Mouse (Mus musculus) forebrain, embryonic 10.5 days (tissue): ENCODE measurements around the gene Wdfy3. TPM values are rescaled to one million over a fixed set of nuclear protein-coding genes. Genes with fewer than 3 reads are reported as not detected.

Source experiments
- DNase-seq: peaks from one replicate; pipeline ENCODE4 v3.0.0-alpha.2; 2017; ENCODE audit warnings: low spot score; ENCODE audit errors: extremely low spot score
- H3K27ac ChIP-seq: fragments of 300-500 bp; sonication (generic); 2 replicates; pipeline ENCODE4 v1.5.1; 2016; ENCODE audit warnings: mild to moderate bottlenecking
- H3K27me3 ChIP-seq: fragments of 300-500 bp; sonication (generic); 2 replicates; pipeline ENCODE4 v1.6.1; 2016; ENCODE audit warnings: mild to moderate bottlenecking; ENCODE audit not compliant: poor library complexity, severe bottlenecking
- H3K36me3 ChIP-seq: fragments of 300-500 bp; sonication (generic); replicated peaks from 2 replicates; pipeline ENCODE4 v1.6.1; 2016; ENCODE audit warnings: mild to moderate bottlenecking, moderate library complexity
- H3K4me1 ChIP-seq: fragments of 300-500 bp; sonication (generic); 2 replicates; pipeline ENCODE4 v1.6.1; 2016
- H3K4me3 ChIP-seq: fragments of 300-500 bp; sonication (generic); 2 replicates; pipeline ENCODE4 v1.5.1; 2016; ENCODE audit warnings: mild to moderate bottlenecking, moderate library complexity
- H3K9me3 ChIP-seq: fragments of 300-500 bp; sonication (generic); 2 replicates; pipeline ENCODE4 v1.6.1; 2016; ENCODE audit warnings: mild to moderate bottlenecking, moderate library complexity
- WGBS: fragments of 180-500 bp; shearing (Covaris S2); methylation state at CpG from one replicate; pipeline ENCODE4 v1.1.7; 2016; 5-methylcytosine and 5-hydroxymethylcytosine counted together
- polyA plus RNA-seq: library from polyadenylated mRNA; unstranded; fragments of >200 nt; fragmentation: Nextera tagmentation; extraction: Ambion mirVana; gene quantifications from 2 replicates; pipeline ENCODE4 v1.2.1, GENCODE M21; 2016

Gene Wdfy3
- polyA plus RNA-seq, 1 experiment from 2014 or later: 14.8 TPM

DNA sequence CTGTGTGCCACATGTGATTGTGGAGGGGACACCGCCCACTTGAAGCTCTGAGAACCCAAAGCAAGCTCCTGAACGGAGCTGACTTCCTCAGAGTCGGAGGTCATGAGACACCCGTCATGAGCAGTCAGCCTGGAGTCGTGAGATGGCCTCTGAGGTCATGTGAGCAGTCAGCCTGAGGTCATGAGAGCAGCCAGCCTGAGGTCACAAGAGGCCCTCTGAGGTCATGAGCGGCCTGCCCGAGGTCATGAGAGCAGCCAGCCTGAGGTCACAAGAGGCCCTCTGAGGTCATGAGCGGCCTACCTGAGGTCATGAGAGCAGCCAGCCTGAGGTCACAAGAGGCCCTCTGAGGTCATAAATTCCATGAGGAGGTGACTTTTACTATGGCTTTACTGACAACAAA, 120.4 kb downstream of the Wdfy3 start:
- WGBS: 78% methylated on average over 8 of the region's 8 CpGs
- Histone ChIP-seq H3K9me3 (no peaks in the 10 kb centered on the region), H3K36me3 (peaks cover 95% of the 10 kb centered on the region), H3K27ac (no peak overlapping the region), H3K4me3 (no peak overlapping the region), H3K27me3 (no peaks in the 10 kb centered on the region), H3K4me1 (no peaks in the 10 kb centered on the region)
- DNase-seq: no peak

- Histone ChIP-seq H3K36me3 (peaks cover 95% of the 10 kb centered on the region), H3K4me3 (no peak overlapping the region), H3K4me1 (no peaks in the 10 kb centered on the region), H3K27me3 (no peaks in the 10 kb centered on the region), H3K27ac (no peak overlapping the region), H3K9me3 (no peaks in the 10 kb centered on the region)
- 93% methylated on average over 7 of the region's 7 CpGs for WGBS
- DNase-seq: no peak
These were observed 121.1 kb downstream of the Wdfy3 start for GRCm38 (mm10) chr5:101948641-101949040.

DNA sequence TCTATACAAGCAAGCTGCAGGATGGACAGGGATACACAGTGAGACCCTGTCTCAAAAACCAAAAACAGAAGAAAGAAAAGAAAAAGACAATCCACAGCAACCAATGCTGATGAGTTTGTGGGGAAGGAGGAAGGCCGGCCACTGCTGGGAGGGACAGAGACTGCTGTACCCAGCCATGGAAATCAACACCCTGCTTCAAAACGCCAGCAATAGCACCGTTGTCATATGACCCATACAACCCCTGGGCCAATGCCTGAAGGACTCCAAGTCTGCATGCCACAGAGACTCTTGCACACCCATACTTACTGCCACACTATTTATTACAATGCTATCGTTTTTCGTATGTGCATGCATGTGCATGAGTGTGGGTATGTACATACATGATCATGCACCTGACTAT, 124.0 kb downstream of the Wdfy3 start:
- H3K4me1 ChIP-seq: no peaks in the 10 kb centered on the region
- H3K27me3 ChIP-seq: no peaks in the 10 kb centered on the region
- no peaks in the 10 kb centered on the region for H3K9me3 ChIP-seq
- no peak overlapping the region for H3K4me3 ChIP-seq
- peaks cover 95% of the 10 kb centered on the region for H3K36me3 ChIP-seq
- no peak for DNase-seq
- WGBS: 94% methylated on average over 5 of the region's 5 CpGs
- H3K27ac ChIP-seq: no peak overlapping the region

DNA sequence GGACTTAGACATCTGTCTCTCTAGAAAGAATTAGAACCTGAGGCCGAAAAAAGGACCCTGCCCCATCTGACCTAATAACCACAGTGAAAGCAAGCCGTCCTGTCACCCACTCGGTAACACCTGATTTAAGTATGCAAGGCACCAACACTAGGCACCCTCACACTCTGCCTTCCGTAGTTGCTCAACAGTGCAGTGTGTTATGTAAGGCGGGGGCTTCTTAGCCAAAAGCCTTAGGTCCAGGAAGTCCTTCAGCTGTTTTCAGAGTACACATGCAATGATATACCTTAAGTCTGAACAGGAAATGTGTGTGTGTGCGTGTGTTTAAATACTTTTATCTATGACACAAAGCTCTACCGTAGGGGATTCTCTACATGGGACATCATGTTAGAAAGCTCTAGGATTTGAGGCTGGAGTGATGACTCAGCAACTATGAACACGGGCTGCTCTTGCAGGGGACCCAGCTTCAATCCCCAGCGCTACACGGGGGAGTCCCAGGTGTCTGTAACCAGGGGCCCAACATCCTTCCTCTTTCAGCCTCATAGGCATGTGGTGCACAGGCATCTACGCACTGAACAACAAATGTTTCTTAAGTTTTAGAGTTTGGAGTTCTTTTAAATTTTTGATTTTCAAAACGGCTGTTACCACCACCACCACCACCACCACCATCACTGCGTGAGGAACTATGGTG, 131.7 kb downstream of the Wdfy3 start:
- Histone ChIP-seq H3K9me3 (no peaks in the 10 kb centered on the region), H3K4me1 (no peaks in the 10 kb centered on the region), H3K27me3 (no peaks in the 10 kb centered on the region), H3K27ac (no peak overlapping the region), H3K36me3 (peaks cover 93% of the 10 kb centered on the region), H3K4me3 (no peak overlapping the region)
- 96% methylated on average over 13 of the region's 13 CpGs for WGBS
- DNase-seq: no peak

DNA sequence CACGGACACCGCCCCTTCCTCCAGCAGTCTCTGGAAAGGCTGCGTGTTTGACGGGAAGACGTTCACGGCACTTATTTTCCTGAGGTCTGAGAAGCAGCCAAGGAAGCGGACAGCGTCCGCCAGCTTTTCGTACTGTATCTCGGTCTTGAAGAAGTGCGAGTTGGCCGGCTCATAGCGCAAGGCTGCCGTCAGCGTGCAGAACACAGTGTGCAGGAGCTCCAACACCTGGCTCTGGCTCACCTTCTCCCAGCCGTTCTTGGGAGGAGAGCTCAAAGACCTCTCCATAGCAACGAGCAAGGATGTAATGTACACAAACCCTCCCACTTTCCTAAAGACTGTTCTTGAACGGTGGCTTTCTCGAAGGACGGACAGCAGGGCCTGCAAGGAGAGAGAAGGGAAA, 132.4 kb downstream of the Wdfy3 start:
- Histone ChIP-seq H3K9me3 (no peaks in the 10 kb centered on the region), H3K4me3 (no peak overlapping the region), H3K27me3 (no peaks in the 10 kb centered on the region), H3K36me3 (peaks cover 92% of the 10 kb centered on the region), H3K27ac (no peak overlapping the region), H3K4me1 (no peaks in the 10 kb centered on the region)
- WGBS: 95% methylated on average over 21 of the region's 21 CpGs
- no peak for DNase-seq

- no peak for DNase-seq
- no peak overlapping the region for H3K27ac ChIP-seq
- no peak overlapping the region for H3K4me3 ChIP-seq
- peaks cover 87% of the 10 kb centered on the region for H3K36me3 ChIP-seq
- no peaks in the 10 kb centered on the region for H3K9me3 ChIP-seq
- no peaks in the 10 kb centered on the region for H3K4me1 ChIP-seq
- no peaks in the 10 kb centered on the region for H3K27me3 ChIP-seq
- WGBS: 83% methylated on average over 16 of the region's 16 CpGs
These were observed 133.8 kb downstream of the Wdfy3 start for GRCm38 (mm10) chr5:101935893-101936292.

DNA sequence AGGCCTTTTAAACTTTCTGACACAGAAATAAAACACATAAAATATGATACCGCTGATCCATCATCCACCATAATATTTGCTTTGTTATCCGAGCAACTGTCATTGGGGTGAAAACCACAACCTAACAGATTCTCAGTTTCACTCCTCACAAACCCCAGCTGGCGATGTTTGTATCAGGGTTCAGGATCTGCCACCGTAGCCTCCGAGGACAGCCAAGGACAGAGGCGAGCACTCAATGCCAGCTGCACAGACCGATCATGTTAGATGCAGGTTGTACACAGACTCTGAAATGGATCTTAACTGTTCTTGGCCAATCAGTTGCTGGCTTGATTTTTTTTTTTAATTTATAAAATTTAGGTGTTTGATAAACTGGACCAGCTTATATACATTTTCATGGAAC, 135.1 kb downstream of the Wdfy3 start:
- H3K27me3 ChIP-seq: no peaks in the 10 kb centered on the region
- H3K4me3 ChIP-seq: no peak overlapping the region
- H3K4me1 ChIP-seq: no peaks in the 10 kb centered on the region
- H3K36me3 ChIP-seq: peaks cover 87% of the 10 kb centered on the region
- no peaks in the 10 kb centered on the region for H3K9me3 ChIP-seq
- H3K27ac ChIP-seq: no peak overlapping the region
- DNase-seq: no peak
- WGBS: 93% methylated on average over 7 of the region's 7 CpGs

DNA sequence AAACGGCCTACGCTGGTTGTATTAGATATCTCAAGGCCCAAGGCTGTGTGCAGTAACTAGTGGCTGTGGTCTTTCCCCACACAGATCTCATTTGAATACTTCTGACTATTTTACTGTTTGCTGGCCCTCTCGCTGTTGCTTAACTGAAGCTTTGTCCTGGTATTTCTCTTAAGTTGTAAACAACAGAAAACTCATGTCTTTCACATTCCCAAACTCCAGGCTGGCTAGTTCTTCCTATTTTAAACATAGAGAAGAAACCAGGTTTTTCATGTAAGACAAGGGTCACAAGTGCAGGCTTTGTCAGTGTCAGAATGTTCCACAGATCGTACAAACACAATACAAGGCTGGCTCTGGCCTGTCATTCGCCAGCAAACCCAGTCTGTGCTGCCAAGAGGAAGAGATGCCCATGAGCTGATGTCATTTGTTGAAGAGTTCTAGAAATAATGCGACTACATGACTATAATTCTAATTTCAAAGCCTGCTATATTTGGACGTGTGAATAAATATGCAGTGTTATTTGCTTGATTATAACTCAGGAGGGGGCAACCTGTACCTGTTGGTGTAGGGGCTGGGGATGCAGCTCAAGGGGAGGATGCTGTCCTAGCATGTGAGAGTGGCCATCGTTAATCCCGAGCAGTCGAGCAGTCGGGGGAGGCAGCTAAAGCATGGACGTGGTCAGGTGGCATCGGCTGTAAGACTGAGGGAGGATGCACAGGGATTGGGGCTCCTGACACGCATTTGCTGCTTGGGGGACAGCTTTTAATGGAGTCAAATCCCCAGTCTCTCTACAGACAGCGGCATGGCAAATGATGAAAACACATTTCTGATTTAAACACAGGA, 136.5 kb downstream of the Wdfy3 start:
- WGBS: 89% methylated on average over 15 of the region's 15 CpGs
- no peak overlapping the region for H3K4me3 ChIP-seq
- no peaks in the 10 kb centered on the region for H3K9me3 ChIP-seq
- no peaks in the 10 kb centered on the region for H3K27me3 ChIP-seq
- H3K36me3 ChIP-seq: peaks cover 88% of the 10 kb centered on the region
- H3K4me1 ChIP-seq: no peaks in the 10 kb centered on the region
- H3K27ac ChIP-seq: no peak overlapping the region
- DNase-seq: no peak

GRCm38 (mm10) chr5:101931997-101932396, 137.7 kb downstream of the Wdfy3 start:
- Histone ChIP-seq H3K27ac (no peak overlapping the region), H3K9me3 (no peaks in the 10 kb centered on the region), H3K4me3 (no peak overlapping the region), H3K27me3 (no peaks in the 10 kb centered on the region), H3K36me3 (peaks cover 86% of the 10 kb centered on the region), H3K4me1 (no peaks in the 10 kb centered on the region)
- no peak for DNase-seq
- 70% methylated on average over 4 of the region's 4 CpGs for WGBS

- Histone ChIP-seq H3K4me1 (peaks cover 4% of the 10 kb centered on the region; the same call in 1 of the 2 replicates), H3K9me3 (no peaks in the 10 kb centered on the region), H3K27ac (no peak overlapping the region), H3K27me3 (no peaks in the 10 kb centered on the region), H3K4me3 (no peak overlapping the region), H3K36me3 (peaks cover 92% of the 10 kb centered on the region)
- WGBS: 95% methylated on average over 8 of the region's 8 CpGs
- no peak for DNase-seq
These were observed 143.4 kb downstream of the Wdfy3 start for GRCm38 (mm10) chr5:101926311-101926710.

DNA sequence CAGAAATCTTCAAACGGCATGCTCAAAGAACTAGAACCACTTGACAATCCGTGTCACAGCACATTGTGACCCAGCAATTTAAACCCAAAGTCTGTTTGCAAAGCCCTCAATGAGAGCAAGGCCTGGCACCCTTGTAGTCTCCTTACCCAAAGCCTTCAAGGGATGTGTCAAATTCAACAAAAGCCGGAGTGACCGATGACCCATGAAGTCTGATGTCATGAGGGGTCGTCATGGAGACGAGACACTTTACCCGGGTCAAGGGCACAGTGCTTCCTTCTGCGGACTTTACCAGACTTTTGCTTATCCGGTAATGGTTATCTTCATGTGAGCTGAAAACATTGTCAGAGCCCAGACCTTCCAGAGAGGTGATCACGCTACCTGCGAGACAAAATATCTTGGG, 146.0 kb downstream of the Wdfy3 start:
- H3K4me1 ChIP-seq: peaks cover 4% of the 10 kb centered on the region; the same call in 1 of the 2 replicates
- H3K27ac ChIP-seq: no peak overlapping the region
- no peak for DNase-seq
- 80% methylated on average over 11 of the region's 11 CpGs for WGBS
- no peaks in the 10 kb centered on the region for H3K9me3 ChIP-seq
- H3K4me3 ChIP-seq: no peak overlapping the region
- peaks cover 95% of the 10 kb centered on the region for H3K36me3 ChIP-seq
- H3K27me3 ChIP-seq: no peaks in the 10 kb centered on the region

DNA sequence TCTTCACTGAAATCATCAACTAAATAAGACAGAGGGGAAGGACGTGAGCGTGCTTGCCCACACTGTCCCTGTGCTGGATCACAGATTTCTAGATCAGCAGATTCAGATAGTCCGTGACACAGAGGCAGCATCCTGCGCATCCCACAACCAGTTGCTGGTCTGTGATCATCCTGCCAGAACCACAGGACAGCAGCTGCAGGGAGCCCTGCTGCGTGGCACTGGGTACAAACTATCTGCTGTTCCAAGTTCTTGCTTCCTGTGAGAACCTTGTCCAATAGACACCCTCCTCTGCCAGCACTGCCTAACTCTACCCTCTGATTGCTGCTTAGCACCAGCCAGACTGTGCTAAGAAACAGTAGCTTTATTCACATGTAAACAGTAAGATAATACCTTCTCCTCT, 150.2 kb downstream of the Wdfy3 start:
- Histone ChIP-seq H3K4me1 (peaks cover 4% of the 10 kb centered on the region; the same call in 1 of the 2 replicates), H3K4me3 (no peak overlapping the region), H3K27me3 (no peaks in the 10 kb centered on the region), H3K36me3 (peaks cover 98% of the 10 kb centered on the region), H3K9me3 (no peaks in the 10 kb centered on the region), H3K27ac (no peak overlapping the region)
- DNase-seq: no peak
- 97% methylated on average over 5 of the region's 5 CpGs for whole genome bisulfite sequencing

- Histone ChIP-seq H3K36me3 (peaks cover 96% of the 10 kb centered on the region), H3K27ac (no peak overlapping the region), H3K4me3 (no peak overlapping the region), H3K27me3 (no peaks in the 10 kb centered on the region), H3K4me1 (no peaks in the 10 kb centered on the region), H3K9me3 (no peaks in the 10 kb centered on the region)
- DNase-seq: no peak
- WGBS: 95% methylated on average over 10 of the region's 10 CpGs
These were observed 160.3 kb downstream of the Wdfy3 start for GRCm38 (mm10) chr5:101909468-101909867.
